Mouse (Mus musculus) embryonic facial prominence, embryonic 13.5 days (tissue): ENCODE measurements around the gene Zbtb11. TPM values are rescaled to one million over a fixed set of nuclear protein-coding genes. Genes with fewer than 3 reads are reported as not detected.
"Not testable (repeated sequence)": the region's sequence is repeated elsewhere in the genome, so short reads cannot be mapped to it uniquely, and the experiment has no call there.

ENCODE experiments used
- ATAC-seq: fragments of 200-750 bp; cut with Nextera tagmentation; 2 replicates; pipeline ENCODE4 v1.8.0; 2017; ENCODE audit warnings: low read depth; ENCODE audit not compliant: insufficient number of reproducible peaks, insufficient read depth, low FRiP score, low TSS enrichment
- H3K27ac ChIP-seq: fragments of 300-500 bp; sonication (generic); 2 replicates; pipeline ENCODE4 v1.5.1; 2015; ENCODE audit warnings: moderate library complexity, mild to moderate bottlenecking, inconsistent platforms
- H3K27me3 ChIP-seq: fragments of 300-500 bp; sonication (generic); 2 replicates; pipeline ENCODE4 v1.6.1; 2015; ENCODE audit warnings: mild to moderate bottlenecking, inconsistent platforms
- H3K36me3 ChIP-seq: fragments of 300-500 bp; sonication (generic); 2 replicates; pipeline ENCODE4 v1.6.1; 2015; ENCODE audit warnings: mild to moderate bottlenecking, inconsistent platforms
- H3K4me1 ChIP-seq: fragments of 300-500 bp; sonication (generic); 2 replicates; pipeline ENCODE4 v1.6.1; 2015; ENCODE audit warnings: inconsistent platforms
- H3K4me2 ChIP-seq: fragments of 300-500 bp; sonication (generic); 2 replicates; pipeline ENCODE4 v1.6.1; 2015; ENCODE audit warnings: moderate library complexity, mild to moderate bottlenecking, inconsistent platforms
- H3K4me3 ChIP-seq: fragments of 300-500 bp; sonication (generic); 2 replicates; pipeline ENCODE4 v1.5.1; 2015; ENCODE audit warnings: mild to moderate bottlenecking, inconsistent platforms
- H3K9ac ChIP-seq: fragments of 300-500 bp; sonication (generic); 2 replicates; pipeline ENCODE4 v1.6.1; 2015; ENCODE audit warnings: mild to moderate bottlenecking, inconsistent platforms
- H3K9me3 ChIP-seq: fragments of 300-500 bp; sonication (generic); 2 replicates; pipeline ENCODE4 v1.6.1; 2016; ENCODE audit warnings: inconsistent platforms
- WGBS: fragments of 180-500 bp; shearing (Covaris S2); methylation state at CpG from one replicate; pipeline ENCODE4 v1.1.7; 2015; ENCODE audit warnings: mixed read lengths; 5-methylcytosine and 5-hydroxymethylcytosine counted together
- polyA plus RNA-seq: library from polyadenylated mRNA; unstranded; fragments of >200 nt; fragmentation: Nextera tagmentation; extraction: Ambion mirVana; gene quantifications from 2 replicates; pipeline ENCODE4 v1.2.1, GENCODE M21; 2015

The Zbtb11 gene
- polyA plus RNA-seq, 1 experiment from 2014 or later, result 22.9 TPM

GRCm38 (mm10) chr16:56019660-56020059 is 46.0 kb downstream of the Zbtb11 start:
- H3K27ac ChIP-seq, result no peak overlapping the region

GRCm38 (mm10) chr16:56027854-56028629 is 54.4 kb downstream of the Zbtb11 start:
- peaks cover 28% of the 10 kb centered on the region for H3K36me3 ChIP-seq
- no peak for ATAC-seq
- peak overlapping the region; percentile 87 for H3K4me3 ChIP-seq
- peak overlapping the region; percentile 97 for H3K9ac ChIP-seq
- 40% methylated on average over 12 of the region's 12 CpGs for WGBS
- H3K9me3 ChIP-seq, result no peaks in the 10 kb centered on the region
- H3K27ac ChIP-seq, result peak overlapping the region; percentile 95; the same call in 1 of the 2 replicates
- peaks cover 20% of the 10 kb centered on the region for H3K4me1 ChIP-seq
- H3K27me3 ChIP-seq, result no peaks in the 10 kb centered on the region
- peak overlapping the region; percentile 71 for H3K4me2 ChIP-seq

More at GRCm38 (mm10) chr16:56019660-56020059, 46.0 kb downstream of the Zbtb11 start:
- no peak overlapping the region for H3K9ac ChIP-seq
- no peaks in the 10 kb centered on the region for H3K27me3 ChIP-seq
- peaks cover 52% of the 10 kb centered on the region for H3K36me3 ChIP-seq
- WGBS, result 95% methylated on average over 7 of the region's 7 CpGs
- ATAC-seq, result no peak
- 0 out of 2 replicates have a peak, but pooled peaks cover 2% of the 10 kb centered on the region for H3K4me1 ChIP-seq
- H3K9me3 ChIP-seq, result no peaks in the 10 kb centered on the region
- no peak overlapping the region for H3K4me2 ChIP-seq
- no peak overlapping the region for H3K4me3 ChIP-seq

GRCm38 (mm10) chr16:56028722-56029551 is 55.3 kb downstream of the Zbtb11 start:
- Histone ChIP-seq H3K4me1 (peaks cover 20% of the 10 kb centered on the region), H3K9ac (peak overlapping the region; percentile 97), H3K9me3 (no peaks in the 10 kb centered on the region), H3K4me3 (peak overlapping the region; percentile 87), H3K27ac (peak overlapping the region; percentile 95), H3K36me3 (peaks cover 33% of the 10 kb centered on the region), H3K27me3 (no peaks in the 10 kb centered on the region), H3K4me2 (peak overlapping the region; percentile 71)
- ATAC-seq, result peak; percentile 79
- under 1% methylated on average over 60 of the region's 62 CpGs for WGBS

GRCm38 (mm10) chr16:56029661-56030082 is 56.0 kb downstream of the Zbtb11 start, which contains the start of gene Pcnp:
Pcnp (minus strand) TSS chr16:56029739.
- Histone ChIP-seq H3K4me3 (peak within 1 kb of the TSS; percentile 87), H3K27me3 (no peaks in the 10 kb centered on the region), H3K36me3 (peaks cover 39% of the 10 kb centered on the region), H3K27ac (peak within 1 kb of the TSS; percentile 95), H3K9ac (peak within 1 kb of the TSS; percentile 97), H3K9me3 (no peaks in the 10 kb centered on the region), H3K4me1 (peaks cover 20% of the 10 kb centered on the region), H3K4me2 (peak within 1 kb of the TSS; percentile 71)
- ATAC-seq, result peak; percentile 99
- WGBS, result 1% methylated on average over 37 of the region's 39 CpGs

- Histone ChIP-seq H3K27ac (no peak overlapping the region), H3K9me3 (no peaks in the 10 kb centered on the region), H3K9ac (no peak overlapping the region), H3K4me2 (no peak overlapping the region), H3K36me3 (peaks cover 27% of the 10 kb centered on the region), H3K27me3 (no peaks in the 10 kb centered on the region), H3K4me1 (peaks cover 27% of the 10 kb centered on the region), H3K4me3 (no peak overlapping the region)
- no peak for ATAC-seq
- WGBS, result 97% methylated on average over 6 of the region's 6 CpGs
Measured at GRCm38 (mm10) chr16:56034566-56034965, 60.9 kb downstream of the Zbtb11 start.

GRCm38 (mm10) chr16:56036501-56036900 is 62.8 kb downstream of the Zbtb11 start:
- Histone ChIP-seq H3K9ac (peak overlapping the region; percentile 92), H3K27ac (no peak overlapping the region), H3K4me2 (peak overlapping the region; percentile 74), H3K27me3 (no peaks in the 10 kb centered on the region), H3K4me1 (peaks cover 15% of the 10 kb centered on the region), H3K36me3 (peaks cover 27% of the 10 kb centered on the region), H3K9me3 (no peaks in the 10 kb centered on the region), H3K4me3 (peak overlapping the region; percentile 93)
- 58% methylated on average over 6 of the region's 6 CpGs for WGBS
- no peak for ATAC-seq

GRCm38 (mm10) chr16:56037138-56038010 is 63.7 kb downstream of the Zbtb11 start, which contains the start of gene Trmt10c:
Trmt10c (minus strand) TSS chr16:56037819.
- ATAC-seq, result peak; percentile 98
- Histone ChIP-seq H3K4me2 (peak within 1 kb of the TSS; percentile 74), H3K36me3 (peaks cover 22% of the 10 kb centered on the region), H3K27ac (peak within 1 kb of the TSS; percentile 94), H3K4me3 (peak within 1 kb of the TSS; percentile 93), H3K9me3 (no peaks in the 10 kb centered on the region), H3K27me3 (no peaks in the 10 kb centered on the region), H3K9ac (peak within 1 kb of the TSS; percentile 92), H3K4me1 (peaks cover 15% of the 10 kb centered on the region)
- WGBS, result under 1% methylated on average over 63 of the region's 63 CpGs

GRCm38 (mm10) chr16:56038090-56038489 is 64.4 kb downstream of the Zbtb11 start:
- H3K27me3 ChIP-seq, result no peaks in the 10 kb centered on the region
- H3K4me3 ChIP-seq, result peak overlapping the region; percentile 93
- WGBS, result 32% methylated on average over 8 of the region's 8 CpGs
- peaks cover 15% of the 10 kb centered on the region for H3K4me1 ChIP-seq
- peaks cover 16% of the 10 kb centered on the region for H3K36me3 ChIP-seq
- H3K9me3 ChIP-seq, result no peaks in the 10 kb centered on the region
- peak overlapping the region; percentile 94 for H3K27ac ChIP-seq
- peak overlapping the region; percentile 92 for H3K9ac ChIP-seq
- H3K4me2 ChIP-seq, result peak overlapping the region; percentile 74
- ATAC-seq, result peak; percentile 56; the same call in 1 of the 2 replicates

- not testable (repeated sequence) for H3K4me3 ChIP-seq, ATAC-seq, H3K9ac ChIP-seq, H3K9me3 ChIP-seq, H3K4me2 ChIP-seq, H3K4me1 ChIP-seq, H3K36me3 ChIP-seq, H3K27me3 ChIP-seq, H3K27ac ChIP-seq
- WGBS, result no CpG with 5 or more reads among the region's 4 CpGs
Measured at GRCm38 (mm10) chr16:56048038-56048437, 74.4 kb downstream of the Zbtb11 start, which contains the start of gene Senp7. Senp7 (plus strand) TSS chr16:56048338.

- Histone ChIP-seq H3K36me3 (no peaks in the 10 kb centered on the region), H3K4me2 (no peak overlapping the region), H3K4me1 (no peaks in the 10 kb centered on the region), H3K9ac (no peak overlapping the region), H3K4me3 (no peak overlapping the region), H3K27me3 (no peaks in the 10 kb centered on the region), H3K9me3 (no peaks in the 10 kb centered on the region), H3K27ac (no peak overlapping the region)
- no peak for ATAC-seq
- 81% methylated on average over 3 of the region's 3 CpGs for WGBS
Measured at GRCm38 (mm10) chr16:56055911-56056310, 82.2 kb downstream of the Zbtb11 start.
